Mouse (Mus musculus): ENCODE data around the gene Usp7. TPM values are rescaled to one million over a fixed set of nuclear protein-coding genes. Genes with fewer than 3 reads are reported as not detected.
"Not testable (repeated sequence)": the region's sequence is repeated elsewhere in the genome, so short reads cannot be mapped to it uniquely, and the experiment has no call there.

Gene Usp7
- polyA plus RNA-seq, 1 experiment from 2014 or later = 29.6 TPM

DNA sequence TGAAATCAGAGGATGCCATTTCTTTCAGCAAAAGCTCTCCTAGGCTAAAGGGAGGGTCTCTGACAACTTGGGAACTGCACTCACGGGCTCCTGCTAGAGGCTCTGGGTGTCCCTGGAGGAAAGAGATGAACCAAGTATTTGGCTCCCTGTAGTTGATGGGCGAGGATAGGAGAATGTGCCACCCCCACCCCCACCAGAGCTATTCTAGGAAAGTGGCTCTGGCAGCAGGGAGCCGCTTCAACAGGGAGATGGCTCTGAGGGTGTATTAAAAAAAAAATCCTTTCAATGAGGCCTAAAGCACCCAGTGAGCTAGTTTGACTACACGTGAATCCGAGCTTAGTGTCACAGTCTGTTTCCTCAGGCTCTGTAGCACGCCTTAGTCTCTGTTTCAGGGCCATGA, 29.1 kb downstream of the Usp7 start:
- Histone ChIP-seq H3K27ac (no peak overlapping the region), H3K27me3 (no peaks in the 10 kb centered on the region), H3K36me3 (ENCODE audit: poor library complexity, severe bottlenecking) (no peaks in the 10 kb centered on the region), H3K4me2 (no peak overlapping the region), H3K4me1 (no peaks in the 10 kb centered on the region), H3K9me3 (replicated peaks) (no peaks in the 10 kb centered on the region), H3K9ac (no peak overlapping the region), H3K4me3 (no peak overlapping the region)
- 62% methylated on average over 6 of the region's 6 CpGs for WGBS
- ATAC-seq = no peak

GRCm38 (mm10) chr16:8761894-8762293, 30.2 kb downstream of the Usp7 start:
- no peak overlapping the region for H3K4me3 ChIP-seq
- H3K4me1 ChIP-seq = no peaks in the 10 kb centered on the region
- no peaks in the 10 kb centered on the region for H3K9me3 ChIP-seq (replicated peaks)
- H3K27ac ChIP-seq = no peak overlapping the region
- no peak overlapping the region for H3K9ac ChIP-seq
- H3K36me3 ChIP-seq (ENCODE audit: poor library complexity, severe bottlenecking) = no peaks in the 10 kb centered on the region
- H3K27me3 ChIP-seq = no peaks in the 10 kb centered on the region
- no peak overlapping the region for H3K4me2 ChIP-seq
- no peak for ATAC-seq
- WGBS = 95% methylated on average over 2 of the region's 2 CpGs

DNA sequence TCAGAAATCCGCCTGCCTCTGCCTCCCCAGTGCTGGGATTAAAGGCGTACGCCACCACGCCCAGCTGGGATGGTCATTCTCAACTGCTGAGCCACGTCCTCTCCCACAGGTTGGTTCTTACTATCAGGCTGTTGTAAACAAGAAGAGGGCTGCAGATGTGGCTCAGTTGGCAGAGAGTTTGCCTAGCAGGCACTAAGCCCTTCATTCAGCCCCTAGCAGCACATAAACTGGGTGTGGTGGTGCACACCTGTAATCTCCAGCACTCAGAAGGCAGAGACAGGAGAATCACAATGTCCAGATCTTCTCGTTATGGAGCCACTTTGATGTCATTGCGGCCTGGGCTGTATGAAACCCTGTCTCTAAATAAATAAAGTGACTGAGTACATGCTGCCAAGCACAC, 31.1 kb downstream of the Usp7 start:
- Histone ChIP-seq H3K9me3 (replicated peaks) (no peaks in the 10 kb centered on the region), H3K36me3 (ENCODE audit: poor library complexity, severe bottlenecking) (no peaks in the 10 kb centered on the region), H3K4me1 (no peaks in the 10 kb centered on the region), H3K9ac (no peak overlapping the region), H3K4me3 (no peak overlapping the region), H3K27ac (no peak overlapping the region), H3K4me2 (no peak overlapping the region), H3K27me3 (no peaks in the 10 kb centered on the region)
- WGBS = 92% methylated on average over 7 of the region's 7 CpGs
- ATAC-seq = no peak

GRCm38 (mm10) chr16:8758979-8759378, 33.1 kb downstream of the Usp7 start:
- Histone ChIP-seq H3K27ac (no peak overlapping the region), H3K4me1 (no peaks in the 10 kb centered on the region), H3K4me3 (no peak overlapping the region), H3K9ac (no peak overlapping the region), H3K27me3 (no peaks in the 10 kb centered on the region), H3K4me2 (no peak overlapping the region), H3K9me3 (replicated peaks) (no peaks in the 10 kb centered on the region), H3K36me3 (ENCODE audit: poor library complexity, severe bottlenecking) (no peaks in the 10 kb centered on the region)
- no peak for ATAC-seq
- WGBS = 79% methylated on average over 3 of the region's 3 CpGs

DNA sequence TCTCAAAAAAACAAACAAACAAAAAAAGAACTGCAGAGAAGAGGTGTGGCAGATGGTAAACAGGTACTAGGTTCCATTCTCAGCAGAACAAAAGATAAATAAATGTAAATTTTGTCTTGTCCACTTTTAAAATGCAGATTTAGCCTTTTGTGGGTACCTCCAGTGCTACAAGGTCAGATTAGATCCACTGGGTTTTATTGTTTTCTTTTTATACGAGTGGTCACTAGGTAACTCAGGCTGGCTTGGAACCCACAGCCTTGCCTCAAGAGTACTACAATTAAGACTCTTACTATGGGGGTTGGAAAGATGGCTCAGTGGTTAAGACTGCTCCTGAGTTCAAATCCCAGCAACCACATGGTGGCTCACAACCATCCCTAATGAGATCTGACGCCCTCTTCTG, 33.9 kb downstream of the Usp7 start:
- ATAC-seq = no peak
- Histone ChIP-seq H3K27ac (no peak overlapping the region), H3K4me1 (no peaks in the 10 kb centered on the region), H3K4me2 (no peak overlapping the region), H3K9ac (no peak overlapping the region), H3K4me3 (no peak overlapping the region), H3K27me3 (no peaks in the 10 kb centered on the region), H3K9me3 (replicated peaks) (no peaks in the 10 kb centered on the region), H3K36me3 (ENCODE audit: poor library complexity, severe bottlenecking) (no peaks in the 10 kb centered on the region)
- WGBS = 82% methylated on average over 2 of the region's 2 CpGs

GRCm38 (mm10) chr16:8757586-8757985, 34.5 kb downstream of the Usp7 start:
- H3K4me3 ChIP-seq; H3K9ac ChIP-seq; H3K27me3 ChIP-seq; H3K4me2 ChIP-seq; H3K27ac ChIP-seq; ATAC-seq; H3K36me3 ChIP-seq (ENCODE audit: poor library complexity, severe bottlenecking); H3K4me1 ChIP-seq; H3K9me3 ChIP-seq (replicated peaks): not testable (repeated sequence)
- 92% methylated on average over 6 of the region's 6 CpGs for WGBS

DNA sequence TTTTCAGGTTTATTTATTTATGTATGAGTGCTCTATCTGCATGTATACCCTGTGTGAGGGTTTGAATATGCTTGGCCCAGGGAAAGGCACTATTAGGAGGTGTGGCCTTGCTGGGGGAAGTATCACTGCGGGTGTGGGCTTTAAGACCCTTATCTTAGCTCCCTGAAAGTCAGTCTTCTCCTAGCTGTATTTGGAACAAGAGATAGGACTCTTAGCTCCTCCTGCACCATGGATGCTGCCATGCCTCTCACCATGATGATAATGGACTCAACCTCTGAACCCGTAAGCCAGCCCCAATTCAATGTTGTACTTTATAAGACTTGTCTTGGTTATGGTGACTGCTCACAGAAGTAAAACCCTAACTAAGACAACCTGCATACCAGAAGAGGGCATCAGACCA, 39.8 kb downstream of the Usp7 start:
- Histone ChIP-seq H3K36me3 (ENCODE audit: poor library complexity, severe bottlenecking) (no peaks in the 10 kb centered on the region), H3K9ac (no peak overlapping the region), H3K27me3 (no peaks in the 10 kb centered on the region), H3K4me2 (no peak overlapping the region), H3K27ac (no peak overlapping the region), H3K9me3 (replicated peaks) (no peaks in the 10 kb centered on the region), H3K4me1 (no peaks in the 10 kb centered on the region), H3K4me3 (no peak overlapping the region)
- WGBS = 85% methylated on average over 2 of the region's 2 CpGs
- no peak for ATAC-seq

GRCm38 (mm10) chr16:8751555-8752235, 40.4 kb downstream of the Usp7 start:
- no peaks in the 10 kb centered on the region for H3K4me1 ChIP-seq
- H3K27me3 ChIP-seq = no peaks in the 10 kb centered on the region
- H3K9me3 ChIP-seq (replicated peaks) = no peaks in the 10 kb centered on the region
- no peak overlapping the region for H3K9ac ChIP-seq
- WGBS = 75% methylated on average over 5 of the region's 5 CpGs
- no peaks in the 10 kb centered on the region for H3K36me3 ChIP-seq (ENCODE audit: poor library complexity, severe bottlenecking)
- no peak overlapping the region for H3K4me2 ChIP-seq
- no peak overlapping the region for H3K27ac ChIP-seq
- ATAC-seq = no peak
- H3K4me3 ChIP-seq = no peak overlapping the region

- Histone ChIP-seq H3K36me3 (ENCODE audit: poor library complexity, severe bottlenecking) (no peaks in the 10 kb centered on the region), H3K27me3 (no peaks in the 10 kb centered on the region), H3K4me2 (no peak overlapping the region), H3K4me3 (no peak overlapping the region), H3K27ac (no peak overlapping the region), H3K9ac (no peak overlapping the region), H3K9me3 (replicated peaks) (no peaks in the 10 kb centered on the region), H3K4me1 (no peaks in the 10 kb centered on the region)
- WGBS = 92% methylated on average over 8 of the region's 8 CpGs
- ATAC-seq = no peak
Observed at GRCm38 (mm10) chr16:8748904-8749303, 43.2 kb downstream of the Usp7 start.

GRCm38 (mm10) chr16:8748175-8748846, 43.8 kb downstream of the Usp7 start:
- Histone ChIP-seq H3K9me3 (replicated peaks) (no peaks in the 10 kb centered on the region), H3K27ac (no peak overlapping the region), H3K4me1 (no peaks in the 10 kb centered on the region), H3K27me3 (no peaks in the 10 kb centered on the region), H3K4me3 (no peak overlapping the region), H3K9ac (no peak overlapping the region), H3K36me3 (ENCODE audit: poor library complexity, severe bottlenecking) (no peaks in the 10 kb centered on the region), H3K4me2 (no peak overlapping the region)
- no peak for ATAC-seq
- WGBS = 87% methylated on average over 6 of the region's 6 CpGs

GRCm38 (mm10) chr16:8747772-8748171, 44.3 kb downstream of the Usp7 start:
- no peak overlapping the region for H3K4me2 ChIP-seq
- H3K9me3 ChIP-seq (replicated peaks) = no peaks in the 10 kb centered on the region
- 83% methylated on average over 3 of the region's 3 CpGs for WGBS
- no peak for ATAC-seq
- H3K4me3 ChIP-seq = no peak overlapping the region
- no peaks in the 10 kb centered on the region for H3K36me3 ChIP-seq (ENCODE audit: poor library complexity, severe bottlenecking)
- no peaks in the 10 kb centered on the region for H3K4me1 ChIP-seq
- no peak overlapping the region for H3K9ac ChIP-seq
- no peak overlapping the region for H3K27ac ChIP-seq
- no peaks in the 10 kb centered on the region for H3K27me3 ChIP-seq

- Histone ChIP-seq H3K9ac (no peak overlapping the region), H3K9me3 (replicated peaks) (no peaks in the 10 kb centered on the region), H3K27me3 (no peaks in the 10 kb centered on the region), H3K36me3 (ENCODE audit: poor library complexity, severe bottlenecking) (no peaks in the 10 kb centered on the region), H3K27ac (no peak overlapping the region), H3K4me3 (no peak overlapping the region), H3K4me1 (no peaks in the 10 kb centered on the region), H3K4me2 (no peak overlapping the region)
- WGBS = 90% methylated on average over 2 of the region's 2 CpGs
- ATAC-seq = no peak
Observed at GRCm38 (mm10) chr16:8746509-8746908, 45.6 kb downstream of the Usp7 start.

- no peaks in the 10 kb centered on the region for H3K4me1 ChIP-seq
- no peak for ATAC-seq
- H3K4me3 ChIP-seq = no peak overlapping the region
- H3K27me3 ChIP-seq = no peaks in the 10 kb centered on the region
- H3K27ac ChIP-seq = no peak overlapping the region
- WGBS = 97% methylated on average over 2 of the region's 2 CpGs
- no peak overlapping the region for H3K9ac ChIP-seq
- no peaks in the 10 kb centered on the region for H3K36me3 ChIP-seq (ENCODE audit: poor library complexity, severe bottlenecking)
- no peaks in the 10 kb centered on the region for H3K9me3 ChIP-seq (replicated peaks)
- no peak overlapping the region for H3K4me2 ChIP-seq
Observed at GRCm38 (mm10) chr16:8745751-8746150, 46.4 kb downstream of the Usp7 start.

All from forebrain, embryonic 13.5 days (tissue).